Comparison of ENCODE assay signal across 33 mouse cellular contexts in genomic region chr11:32355377-32355776, GRCm38 (mm10). TPM values are rescaled to one million over a fixed set of nuclear protein-coding genes. Genes with fewer than 3 reads are reported as not detected.
DNase-seq lines count a peak whose midpoint lies in the region; ATAC-seq and TF ChIP-seq lines count a peak whose summit lies in the region.
"Had no signal": no experiment of that assay in that cellular context is flagged by ENCODE, and none has a peak within 500 bp of the region (broad histone marks: within the 10 kb centered on the region; RNA-seq: fewer than 3 reads in every experiment).

No protein-coding gene starts in this region.

- H3K4me2 ChIP-seq in midbrain, embryonic 13.5 days (replicated peaks), result no peak overlapping the region
- H3K4me2 ChIP-seq: embryonic facial prominence, embryonic 15.5 days; forebrain, embryonic 13.5 days; heart, embryonic 11.5 days; hindbrain, embryonic 13.5 days; limb, embryonic 13.5 days; liver, embryonic 12.5 days had no signal

- TF ChIP-seq CTCF in Patski (IDR thresholded peaks at IDR 0.05), result no peak

- H3K4me3 ChIP-seq in midbrain, embryonic 13.5 days (replicated peaks), result no peak overlapping the region
- H3K4me3 ChIP-seq: embryonic facial prominence, embryonic 10.5 days; embryonic facial prominence, embryonic 15.5 days; forebrain, embryonic 13.5 days; hindbrain, embryonic 13.5 days; limb, embryonic 13.5 days; liver, embryonic 12.5 days had no signal

- peaks cover 29% of the 10 kb centered on the region for H3K4me1 ChIP-seq in midbrain, embryonic 13.5 days (replicated peaks)

- peak; percentile 95 for DNase-seq in heart, adult 11 months
- no peak for DNase-seq in heart, postnatal 4 days
- DNase-seq in 416B (ENCODE audit: low read depth), result peak; percentile 44
- DNase-seq in Patski (ENCODE audit: low read depth, low spot score), result no peak
- no peak for DNase-seq in left cerebral cortex, adult 18-20 months (ENCODE audit: low spot score in 2 of 2)
- DNase-seq in adrenal gland, postnatal 4 days (ENCODE audit: low spot score in 2 of 2), result no peak
- DNase-seq: adrenal gland, adult 8-10 months; cerebellum, adult 8-10 months; cerebellum, postnatal 25 days; heart, postnatal 36 days; kidney, adult 8-10 months; kidney, postnatal 4 days; layer of hippocampus, postnatal 36 days; liver, postnatal 0 days; lung, postnatal 4 days; midbrain, embryonic 14.5 days; thymus, adult 18-20 months; thymus, postnatal 25 days had no signal

- POLR2A ChIA-PET in Patski (lab: Charles Lee), result no interaction called here

- H3K9me3 ChIP-seq in midbrain, embryonic 13.5 days, result no peaks in the 10 kb centered on the region
- H3K9me3 ChIP-seq: embryonic facial prominence, embryonic 10.5 days; embryonic facial prominence, embryonic 15.5 days; forebrain, embryonic 13.5 days; hindbrain, embryonic 13.5 days; limb, embryonic 13.5 days; liver, embryonic 12.5 days had no signal

- CTCF ChIA-PET in Patski (lab: Charles Lee), result interaction anchor here (0.7 to 0.9 kb wide), 2 partner anchors 14 to 40 kb away, joined by 3 read pairs; no protein-coding TSS in a partner anchor

- no peak overlapping the region for H3K9ac ChIP-seq in midbrain, embryonic 13.5 days (replicated peaks)
- H3K9ac ChIP-seq: embryonic facial prominence, embryonic 15.5 days; forebrain, embryonic 13.5 days; hindbrain, embryonic 13.5 days; limb, embryonic 13.5 days; liver, embryonic 12.5 days; liver, postnatal 0 days had no signal

- H3K36me3 ChIP-seq in midbrain, embryonic 13.5 days, result peaks cover 25% of the 10 kb centered on the region

- no peak overlapping the region for H3K27ac ChIP-seq in midbrain, embryonic 13.5 days
- H3K27ac ChIP-seq: embryonic facial prominence, embryonic 10.5 days; forebrain, embryonic 13.5 days; hindbrain, embryonic 13.5 days; kidney, postnatal 0 days; limb, embryonic 13.5 days; liver, embryonic 12.5 days; stomach, postnatal 0 days had no signal

- no peaks in the 10 kb centered on the region for H3K27me3 ChIP-seq in Patski
- H3K27me3 ChIP-seq in midbrain, embryonic 13.5 days, result no peaks in the 10 kb centered on the region
- H3K27me3 ChIP-seq: embryonic facial prominence, embryonic 15.5 days; forebrain, embryonic 13.5 days; hindbrain, embryonic 13.5 days; limb, embryonic 13.5 days; liver, embryonic 12.5 days had no signal

- in situ Hi-C loops in Patski (cut with MboI; ENCODE audit: low pct_unique_long_range_greater_than_20kb), result loop anchor here (5.0 kb wide), 2 partner anchors 47 to 232 kb away; no protein-coding TSS in a partner anchor

- 76% methylated on average over 1 of the region's 1 CpGs for WGBS in midbrain, embryonic 13.5 days

- ATAC-seq in Patski, result peak; percentile 49
- ATAC-seq in midbrain, embryonic 13.5 days, result no peak
- ATAC-seq: activated CD4-positive, CD25-positive, alpha-beta regulatory T cell, adult 4 months; forebrain, embryonic 13.5 days; intestine, embryonic 16.5 days; liver, embryonic 12.5 days; liver, postnatal 0 days had no signal

RNA-seq across cellular contexts. Expression of gene Sh3pxd2b, which starts 7.8 kb away (rescaled TPM):
- 10 to 100 TPM; 30.1 to 31.0 TPM for total RNA-seq in heart, postnatal 4 days (2021)
- polyA plus RNA-seq in Patski (2021), result 38.4 TPM
- 22.5 and 25.3 TPM in 2 replicates for polyA plus RNA-seq in midbrain, embryonic 13.5 days (2015; fragmentation: Nextera tagmentation; extraction: Ambion mirVana)
- total RNA-seq in left cerebral cortex, adult 18-20 months (2021), result 10 to 100 TPM; 12.4 to 14.5 TPM
- 10 to 100 TPM; 23.4 to 29.2 TPM for total RNA-seq in adrenal gland, postnatal 4 days (2021)
- total RNA-seq: monocyte, adult 5-6 weeks had no signal

RNA-seq across cellular contexts. Expression of gene Hbq1a, which starts 55.5 kb away (rescaled TPM):
- under 1 TPM in 1 of 2 experiments, not detected in 1; 0.77 TPM for total RNA-seq in heart, postnatal 4 days (2021)
- polyA plus RNA-seq in Patski (2021), result not detected
- polyA plus RNA-seq in midbrain, embryonic 13.5 days (2015; fragmentation: Nextera tagmentation; extraction: Ambion mirVana), result 1.4 TPM in 1 of 2 replicates, not detected in the other
- 1 to 10 TPM; 1.3 to 2.5 TPM for total RNA-seq in left cerebral cortex, adult 18-20 months (2021)
- total RNA-seq in adrenal gland, postnatal 4 days (2021), result 1 to 10 TPM in 1 of 2 experiments, not detected in 1; 1.5 TPM
- total RNA-seq: megakaryocyte-erythroid progenitor cell, adult 5-6 weeks; monocyte, adult 5-6 weeks; neutrophil, adult 5-6 weeks had no signal
- polyA plus RNA-seq: activated CD4-positive, CD25-positive, alpha-beta regulatory T cell, adult 4 months; embryonic facial prominence, embryonic 10.5 days; kidney, postnatal 0 days; stomach, postnatal 0 days had no signal

RNA-seq across cellular contexts. Expression of gene Hba-a2, which starts 59.1 kb away (rescaled TPM):
- total RNA-seq in heart, postnatal 4 days (2021), result over 10,000 TPM in 1 of 2 experiments, 1,000 to 10,000 TPM in 1; 3,595 to 11,404 TPM
- polyA plus RNA-seq in Patski (2021), result not detected
- polyA plus RNA-seq in midbrain, embryonic 13.5 days (2015; fragmentation: Nextera tagmentation; extraction: Ambion mirVana), result 5,740 and 6,263 TPM in 2 replicates
- 100 to 1,000 TPM; 308 to 397 TPM for total RNA-seq in left cerebral cortex, adult 18-20 months (2021)
- total RNA-seq in adrenal gland, postnatal 4 days (2021), result 1,000 to 10,000 TPM; 3,034 to 3,470 TPM

Comparison
In these comparisons a context has a peak if more than half of its experiments do, and no peak if none do; other contexts are left out.
1. DNase-seq: peak in heart, adult 11 months (single experiment) and 416B (single experiment); none in heart, postnatal 4 days (single experiment), Patski (single experiment), left cerebral cortex, adult 18-20 months (0 of 2) and adrenal gland, postnatal 4 days (0 of 2).
2. RNA of gene Hba-a2, which starts 59.1 kb away (total RNA-seq): 3,595 to 11,404 TPM in heart, postnatal 4 days and 3,034 to 3,470 TPM in adrenal gland, postnatal 4 days; 308 to 397 TPM in left cerebral cortex, adult 18-20 months; every median in the first group is over 4 times any median in the second.